Mouse (Mus musculus): ENCODE measurements at regions not wholly inside any gene's neighbourhood (a gene's known extent, or its start where the extent isn't known, plus 50 kb on each side); places are given as distances from the start of the nearest gene placed in this dataset.

DNA sequence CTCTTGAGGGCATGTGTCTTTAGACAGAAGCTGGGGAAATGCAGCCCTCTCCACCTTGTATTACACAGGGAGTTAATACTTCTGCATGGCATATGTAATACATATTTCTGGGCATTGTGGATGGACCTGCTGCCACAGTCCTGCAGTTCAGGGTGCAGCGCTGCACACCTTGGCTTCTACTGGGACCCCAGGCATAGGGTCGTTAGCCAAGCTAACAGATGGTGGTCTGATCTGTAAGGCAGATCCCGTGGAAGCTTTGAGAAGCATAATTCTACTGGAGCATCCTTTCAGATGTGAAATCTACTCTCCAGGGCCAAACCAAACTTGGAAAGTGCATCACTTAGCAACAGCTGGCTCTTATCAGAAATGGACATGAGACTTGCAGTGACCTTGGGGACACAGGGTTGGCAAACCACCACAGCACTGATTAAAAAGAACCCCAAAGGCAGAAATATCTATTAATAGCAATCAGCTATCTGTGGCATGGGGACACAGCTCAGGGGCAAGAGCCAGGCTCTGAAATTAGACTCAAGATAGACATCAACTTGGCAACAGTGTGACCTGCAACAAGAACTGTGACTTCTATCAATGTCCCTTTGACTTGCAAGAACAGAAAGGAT, 155.0 kb downstream of the Drd1 start:
- no peak for DNase-seq

DNA sequence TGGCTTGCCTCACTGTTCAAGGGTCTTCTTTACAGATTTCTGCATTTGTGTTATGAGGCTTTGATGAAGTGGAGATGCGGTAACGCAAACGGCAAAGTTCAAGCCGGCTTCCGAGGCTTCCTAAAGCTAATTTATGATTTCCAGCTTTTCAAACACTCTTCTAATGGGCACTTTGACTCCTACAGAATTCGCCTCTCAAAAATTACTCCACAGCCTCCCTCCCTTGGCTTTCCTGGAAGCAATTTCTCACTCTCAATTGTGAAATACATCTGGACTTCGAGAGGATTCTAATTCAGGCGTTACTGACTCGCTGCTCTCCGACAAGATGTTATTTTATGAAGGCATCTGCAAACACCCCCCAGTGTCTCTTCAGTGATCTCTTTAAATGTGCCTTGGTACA, 157.2 kb downstream of the Drd1 start:
- DNase-seq, result no peak

DNA sequence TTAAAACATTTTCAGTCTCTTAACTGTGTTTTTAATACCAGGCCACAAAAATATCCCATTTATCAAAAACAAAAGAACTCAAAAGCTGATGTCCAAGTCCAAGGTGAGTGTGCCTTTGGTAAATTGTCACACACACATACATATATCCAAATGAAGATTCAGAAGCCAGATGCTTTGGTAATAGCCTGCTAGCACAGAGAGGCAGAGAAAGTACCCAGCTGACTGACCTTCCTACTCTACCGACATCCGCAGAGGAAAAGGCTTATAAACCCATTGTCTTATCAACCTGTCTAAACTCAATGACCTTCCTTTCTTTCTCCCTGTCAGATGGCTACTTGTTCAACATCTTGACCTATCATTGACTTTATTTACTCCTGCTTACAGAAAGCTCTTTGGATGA, 158.3 kb downstream of the Drd1 start:
- DNase-seq, result no peak

DNA sequence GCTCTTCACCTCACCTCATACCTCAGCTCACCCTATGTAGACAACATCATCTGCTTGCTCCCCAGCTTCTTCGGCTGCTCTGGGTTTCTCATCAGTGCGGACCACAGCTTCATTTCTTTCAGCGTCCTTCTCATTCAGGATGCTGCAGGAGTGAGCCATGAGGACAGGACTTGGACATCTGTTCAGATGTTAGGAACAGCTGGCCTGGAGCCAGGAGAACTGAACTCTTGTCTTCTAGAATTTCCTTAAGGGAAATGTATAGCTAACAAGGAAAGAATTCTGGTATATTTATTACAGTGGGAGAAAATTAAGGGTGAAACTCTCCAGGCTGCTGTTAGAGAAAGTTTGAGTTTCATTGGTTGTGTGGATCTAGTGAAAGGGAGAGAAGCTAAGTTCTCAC, 167.1 kb downstream of the Drd1 start:
- no peak for DNase-seq

DNA sequence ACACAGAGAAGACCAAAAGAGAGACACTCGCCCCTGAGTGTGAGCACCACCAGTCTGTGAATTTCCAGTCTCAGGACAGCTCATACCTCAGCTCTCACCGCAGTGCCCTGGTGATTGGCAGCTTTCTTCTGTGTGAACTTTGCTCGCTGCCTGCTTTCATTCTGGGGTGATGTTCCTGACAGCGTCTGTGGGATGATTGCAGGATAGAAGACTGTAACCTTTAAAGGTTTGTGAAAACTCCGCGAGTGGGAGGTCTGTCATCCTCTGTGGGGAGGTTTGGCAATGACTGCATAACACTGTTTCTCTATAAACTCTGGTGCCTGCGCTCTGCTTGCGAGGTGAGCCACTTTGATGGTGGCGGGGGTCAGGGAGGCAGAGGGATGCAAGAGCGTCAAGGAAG, 169.7 kb downstream of the Drd1 start:
- DNase-seq, result no peak

DNA sequence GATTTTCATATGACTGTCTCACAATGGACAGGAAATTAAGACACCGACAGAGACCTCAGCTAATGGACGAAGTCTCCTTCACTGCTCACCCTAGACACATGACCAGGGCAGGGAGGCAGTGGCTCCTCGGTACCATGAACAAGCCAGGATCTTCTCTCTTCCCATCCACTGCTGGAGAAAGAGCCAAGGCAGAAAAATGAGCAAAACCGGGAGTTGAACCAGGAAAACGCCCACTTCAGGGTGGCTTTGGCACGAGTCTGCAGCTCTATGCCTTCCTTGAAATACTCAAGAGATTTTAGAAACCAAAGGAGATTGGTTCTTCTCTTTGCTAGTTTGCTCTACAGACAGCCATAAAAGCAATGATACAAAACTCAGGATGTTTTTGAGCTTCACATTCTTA, 172.3 kb downstream of the Drd1 start:
- DNase-seq, result no peak

DNA sequence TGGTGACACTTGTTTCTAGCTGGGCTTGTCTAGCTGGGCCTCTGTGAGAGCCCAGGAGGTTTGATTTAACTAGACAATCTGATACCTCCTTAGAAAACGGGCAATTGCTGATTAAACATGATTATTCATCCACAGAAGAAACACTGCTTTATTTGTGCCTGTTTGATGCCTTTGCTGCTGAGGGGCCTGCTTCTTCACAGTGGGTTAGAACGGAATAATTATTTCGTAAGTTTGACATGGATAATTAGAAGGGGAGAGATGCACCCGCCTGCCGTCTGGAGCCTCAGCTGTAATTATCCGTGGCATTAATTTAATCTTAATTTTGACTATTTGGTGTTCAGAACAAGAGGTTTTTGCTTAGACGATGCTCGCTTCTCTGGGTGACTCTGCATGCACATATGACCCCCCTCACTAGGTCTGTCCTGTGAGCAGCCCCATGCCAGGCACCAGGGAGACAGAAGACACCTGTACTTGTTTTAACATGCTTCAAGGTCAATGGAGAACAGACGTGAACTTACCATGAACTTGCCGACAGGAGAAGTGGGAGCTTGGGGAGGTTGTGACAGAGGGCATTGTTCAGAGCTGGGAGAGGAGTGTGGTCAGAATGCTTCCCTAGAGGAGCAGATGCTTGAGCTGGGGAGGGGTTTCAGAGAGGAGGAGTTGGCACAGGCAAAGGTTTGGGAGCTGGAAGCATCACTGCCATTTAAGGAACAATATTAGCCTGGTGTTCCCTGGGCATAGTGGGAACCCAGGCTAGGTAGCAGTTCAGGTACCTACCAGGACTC, 174.8 kb downstream of the Drd1 start:
- DNase-seq, result no peak

DNA sequence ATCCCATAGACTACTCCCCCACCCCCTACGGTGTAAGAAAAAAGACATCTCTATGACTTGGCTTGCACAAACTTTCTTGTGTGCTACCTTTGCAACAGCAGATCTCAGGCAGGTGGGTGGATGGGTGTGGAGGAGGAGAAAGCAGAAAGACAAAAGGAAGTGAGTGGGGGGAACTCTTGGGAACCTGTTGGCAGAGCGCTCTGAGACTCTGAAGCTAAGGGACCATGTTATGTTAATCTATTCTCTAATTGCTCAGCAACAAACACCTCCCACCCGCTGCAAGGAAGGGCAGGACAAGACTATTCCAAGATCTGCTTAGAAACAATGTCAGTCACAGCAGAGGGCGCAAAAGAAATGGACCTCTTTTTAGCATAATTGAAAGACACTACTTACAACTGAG, 180.0 kb downstream of the Drd1 start:
- DNase-seq, result no peak

DNA sequence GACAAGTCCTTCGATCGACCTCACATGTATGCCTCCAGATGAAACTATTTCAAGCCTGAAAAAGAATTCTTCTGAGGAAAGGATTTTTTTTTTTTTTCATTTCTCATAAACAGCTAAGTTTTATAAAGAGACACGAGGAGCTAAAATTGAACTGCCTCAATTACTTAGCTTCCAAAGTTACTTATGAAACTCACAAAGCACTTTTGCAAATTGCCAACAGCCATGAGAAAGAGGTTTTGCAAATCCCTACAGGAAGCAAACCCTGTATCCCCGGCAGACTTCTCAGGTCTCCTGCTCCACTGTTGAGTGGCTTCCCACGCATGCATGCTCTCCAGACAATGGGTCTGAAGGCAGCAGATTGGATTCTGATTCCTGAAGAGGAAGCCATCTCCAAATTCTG, 190.2 kb downstream of the Drd1 start:
- no peak for DNase-seq

DNA sequence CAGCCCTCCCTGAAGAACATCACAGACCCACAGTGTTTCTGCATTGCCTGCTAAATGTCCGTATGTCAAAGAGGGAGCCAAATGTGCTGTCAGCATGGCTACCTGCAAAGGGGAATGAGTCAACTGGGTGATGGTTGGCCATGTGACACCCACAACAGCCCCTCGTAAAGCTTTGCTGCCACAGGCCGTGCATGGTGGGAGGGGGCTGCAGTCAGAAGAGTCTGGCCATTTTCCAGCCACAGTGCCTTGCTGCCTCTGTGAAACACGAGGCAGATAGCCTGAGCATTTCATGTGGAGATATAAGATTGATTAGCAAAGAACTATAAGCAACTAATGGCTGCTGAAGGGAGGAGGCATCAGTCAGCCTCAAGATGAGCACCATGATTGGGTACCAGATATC, 193.2 kb downstream of the Drd1 start:
- DNase-seq, result no peak

DNA sequence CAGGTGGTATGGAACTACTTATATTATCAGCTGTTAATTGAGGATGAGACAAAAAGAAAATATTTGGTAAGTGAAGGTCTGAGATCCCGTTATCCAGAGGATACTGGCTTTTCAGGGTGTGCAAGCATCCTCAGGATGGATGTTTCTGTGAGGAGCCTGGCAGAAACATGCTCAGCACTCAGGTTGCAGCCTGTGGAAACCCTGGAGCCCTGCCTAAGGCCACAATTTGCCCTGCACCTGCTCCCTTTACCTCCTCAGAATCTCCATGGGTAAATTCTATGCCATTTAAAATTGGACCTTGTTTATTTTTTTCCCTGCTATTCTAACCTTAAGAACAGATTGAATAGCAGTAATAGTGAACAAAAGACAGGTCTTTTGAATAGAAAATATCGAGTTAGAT, 201.3 kb downstream of the Drd1 start:
- no peak for DNase-seq

DNA sequence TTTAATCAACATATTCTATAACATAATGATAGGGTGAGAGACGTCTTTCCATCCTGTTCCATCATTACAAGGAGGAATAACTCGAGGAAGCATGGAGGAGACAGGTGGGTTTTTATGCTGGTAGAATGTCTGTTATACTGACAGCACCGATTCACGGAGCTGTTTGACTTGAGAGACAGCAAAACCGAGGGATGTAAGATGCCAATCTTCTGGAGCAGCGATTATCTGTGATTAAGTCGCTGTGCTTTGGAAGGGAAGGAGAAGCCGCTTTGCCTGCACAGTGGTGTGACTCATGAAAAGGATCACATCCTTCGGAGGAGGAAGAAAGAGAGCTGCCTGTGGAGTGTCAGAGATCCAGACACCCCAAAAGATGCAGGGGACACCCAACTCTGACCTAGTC, 205.4 kb downstream of the Drd1 start:
- no peak for DNase-seq

DNA sequence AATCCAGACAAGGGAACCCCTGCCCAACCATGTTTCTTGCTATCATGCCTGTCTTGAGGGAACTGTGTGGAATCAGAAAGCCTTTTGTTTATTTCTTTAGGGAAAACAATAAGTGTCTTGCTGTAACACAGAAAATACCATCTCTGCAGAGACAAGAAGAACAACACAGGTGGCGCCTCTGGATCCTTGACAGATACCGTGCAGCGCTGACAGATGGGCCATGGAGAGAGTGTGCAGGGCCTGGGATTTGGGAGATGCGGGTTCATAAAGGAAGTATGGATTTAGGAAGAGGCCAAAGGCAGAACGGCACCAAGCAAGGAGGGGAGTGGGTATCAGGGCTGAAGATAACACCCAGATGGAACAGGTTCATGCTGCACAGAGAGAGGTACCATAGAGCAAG, 209.3 kb downstream of the Drd1 start:
- no peak for DNase-seq

DNA sequence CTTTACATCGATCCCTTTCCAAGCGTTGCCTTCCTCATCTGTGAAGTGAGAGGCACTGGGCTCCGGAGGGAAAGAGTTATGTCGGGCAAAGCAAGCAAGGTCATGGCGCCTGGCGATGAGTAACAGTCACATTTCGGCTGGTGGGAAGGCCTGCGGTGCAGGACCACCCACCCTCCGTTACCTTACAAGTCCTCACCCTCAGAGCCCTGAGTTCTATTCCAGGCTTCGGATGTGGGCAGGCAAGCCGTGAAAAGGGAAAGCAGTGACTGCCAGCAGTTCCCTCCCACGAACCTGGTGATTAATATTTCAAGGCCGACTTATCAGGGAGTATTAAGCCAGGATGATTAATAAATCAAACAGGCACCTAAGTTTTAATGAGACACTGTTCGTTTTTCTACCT, 209.7 kb downstream of the Drd1 start:
- no peak for DNase-seq

DNA sequence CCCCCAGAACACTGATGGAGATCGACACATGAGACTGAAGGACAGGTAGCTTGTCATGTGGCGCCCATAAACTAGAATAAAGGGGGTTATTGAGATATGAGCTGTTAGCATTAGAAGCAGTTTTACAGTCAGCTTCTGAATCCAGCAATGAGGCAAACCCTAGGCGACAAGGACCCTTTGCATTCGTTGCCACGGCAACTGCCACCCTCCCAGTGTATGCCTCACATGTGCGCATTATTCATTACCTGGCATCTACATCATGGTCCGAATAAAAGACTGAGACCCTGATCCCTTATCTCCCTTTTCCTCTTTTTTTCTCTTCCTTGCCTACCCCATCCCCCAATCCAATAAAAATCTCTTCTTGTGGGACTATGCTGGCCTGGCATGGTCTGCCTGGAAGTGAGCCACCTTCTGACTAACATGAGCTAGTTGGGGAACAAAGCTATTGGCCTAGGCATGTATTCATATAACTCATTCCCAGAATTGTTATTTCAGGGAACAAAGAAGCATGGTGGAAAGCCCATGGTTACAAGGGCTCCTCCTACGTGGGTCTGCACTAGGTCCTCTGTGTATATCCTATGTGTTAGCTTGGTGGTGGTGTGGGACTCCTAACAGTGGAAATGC, 229.4 kb downstream of the Drd1 start:
- DNase-seq, result no peak

DNA sequence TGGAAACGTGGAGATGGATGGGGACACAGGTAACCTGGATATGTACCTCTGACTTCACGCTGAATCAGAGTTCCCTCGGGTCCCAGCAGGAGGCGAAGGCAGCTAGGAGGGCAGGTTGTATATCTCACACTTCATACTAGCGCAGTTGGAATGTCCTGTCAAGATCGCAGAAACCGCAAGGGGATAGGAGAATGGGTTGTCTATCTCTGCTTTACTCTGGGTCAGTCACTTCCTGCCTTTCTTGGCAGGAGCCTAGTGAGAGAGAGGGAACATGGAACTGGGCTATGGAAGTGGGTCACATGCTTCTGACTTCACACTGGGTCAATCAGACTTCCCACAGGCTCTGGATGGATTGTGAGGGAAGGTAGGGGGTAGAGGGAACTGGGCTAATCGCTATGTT, 233.4 kb downstream of the Drd1 start:
- DNase-seq, result no peak

DNA sequence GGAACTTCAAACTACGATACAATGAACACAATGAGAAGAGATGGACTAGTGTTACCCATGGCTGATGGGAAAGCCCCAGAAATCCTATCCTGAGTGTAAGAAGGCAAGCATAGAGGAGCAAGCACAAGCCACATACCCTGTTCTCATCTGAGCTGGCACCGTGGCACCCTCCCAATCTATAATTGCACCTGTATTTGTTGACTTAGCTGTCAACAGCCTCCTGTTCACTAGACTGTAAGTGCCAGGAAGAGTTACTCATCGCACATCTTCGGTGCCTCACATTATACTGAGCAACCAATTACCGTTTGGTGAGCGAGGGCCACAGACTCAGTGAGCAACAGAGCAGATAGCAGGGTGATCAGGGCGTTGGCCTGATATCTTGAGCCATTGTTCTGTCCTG, 239.9 kb downstream of the Drd1 start:
- no peak for DNase-seq

DNA sequence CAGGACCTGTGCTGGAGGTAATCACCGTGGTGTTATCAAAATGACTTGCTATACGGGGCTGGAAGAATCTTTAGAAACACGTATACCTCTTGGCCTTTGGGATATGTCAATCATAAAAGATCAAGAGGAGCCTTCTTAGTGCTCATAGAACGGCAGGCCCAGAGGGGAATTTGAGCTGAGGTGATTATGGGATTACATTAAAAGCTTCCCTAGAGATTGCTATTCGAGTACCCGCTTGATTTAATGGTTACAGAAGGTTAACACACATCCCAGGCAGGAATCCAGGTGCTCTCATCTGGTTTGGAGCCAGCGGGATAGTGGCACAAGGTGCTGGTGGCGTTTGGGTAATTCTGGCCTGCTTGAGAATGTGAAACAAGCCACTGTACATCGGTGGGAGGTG, 241.4 kb downstream of the Drd1 start:
- no peak for DNase-seq

DNA sequence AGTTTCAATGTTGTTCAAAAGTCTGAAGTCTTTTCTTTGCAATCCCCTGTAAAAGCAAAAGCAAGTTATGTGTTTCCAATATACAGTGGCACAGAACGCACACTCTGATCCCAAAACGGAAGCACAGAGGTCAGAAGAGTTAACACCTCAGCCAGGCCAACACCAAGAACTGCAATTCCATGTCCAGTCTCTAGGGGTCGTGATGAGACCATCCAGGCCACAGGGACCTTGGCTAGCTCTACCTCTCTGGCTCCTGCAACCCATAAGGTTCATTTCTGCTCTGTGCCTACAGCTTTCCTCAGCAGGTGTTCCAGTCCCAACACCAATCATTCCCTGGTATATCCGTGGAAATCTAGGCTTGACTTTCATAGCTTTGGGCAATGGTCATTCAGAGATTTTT, 243.6 kb downstream of the Drd1 start:
- DNase-seq, result no peak

DNA sequence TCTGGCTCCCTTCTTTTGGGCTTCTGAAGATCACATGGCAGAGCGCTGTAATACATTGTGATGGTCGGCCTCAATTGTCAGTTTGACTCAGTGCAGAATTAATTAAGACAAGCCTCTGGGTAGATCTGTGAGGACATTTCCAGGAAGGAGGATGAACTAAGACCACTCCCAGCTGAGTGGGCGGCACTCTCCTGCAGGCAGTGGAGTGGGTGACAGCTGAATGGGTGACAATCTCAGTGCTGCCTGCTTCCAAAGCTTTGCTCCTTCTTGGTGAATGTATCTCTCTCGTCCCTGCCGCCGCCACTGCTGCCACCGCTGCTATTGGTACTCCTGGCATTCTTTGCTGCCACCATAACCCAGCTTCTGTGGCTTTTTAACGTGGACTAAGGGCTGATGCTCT, 244.4 kb downstream of the Drd1 start:
- DNase-seq, result no peak

DNA sequence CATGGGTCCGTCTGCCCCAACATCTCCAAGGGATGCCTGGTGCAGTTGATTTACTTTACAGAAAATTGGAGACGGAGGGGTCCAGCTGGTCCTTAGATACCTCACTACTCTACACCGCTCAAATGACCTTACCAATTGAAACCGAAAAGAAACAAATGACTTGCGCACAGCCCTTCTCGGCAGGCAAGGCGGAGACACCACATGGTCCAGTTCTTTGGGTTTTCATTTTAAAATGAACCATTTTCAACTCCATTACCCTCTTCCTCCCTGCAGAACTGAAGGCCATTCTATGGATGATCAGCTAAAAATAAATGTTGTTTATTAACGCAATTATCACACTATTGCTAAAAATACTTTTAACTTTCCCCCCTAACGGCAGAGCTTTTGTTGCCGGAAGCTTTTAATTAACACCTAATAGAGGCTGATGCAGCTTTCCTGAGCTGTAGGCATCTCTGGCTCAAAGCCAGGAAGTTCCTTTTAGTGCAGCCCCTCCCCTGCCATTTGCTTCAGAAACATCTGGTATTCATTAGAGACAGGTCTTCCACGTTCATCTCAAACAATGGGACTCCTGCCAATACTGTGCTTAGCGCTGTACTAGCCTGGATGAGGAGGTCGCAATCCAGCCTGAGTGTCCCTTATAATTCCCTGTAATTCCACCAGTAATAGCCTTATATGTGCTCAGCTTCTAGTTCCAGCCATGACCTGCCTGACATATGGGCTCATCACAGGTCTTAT, 247.5 kb downstream of the Drd1 start:
- no peak for DNase-seq

DNA sequence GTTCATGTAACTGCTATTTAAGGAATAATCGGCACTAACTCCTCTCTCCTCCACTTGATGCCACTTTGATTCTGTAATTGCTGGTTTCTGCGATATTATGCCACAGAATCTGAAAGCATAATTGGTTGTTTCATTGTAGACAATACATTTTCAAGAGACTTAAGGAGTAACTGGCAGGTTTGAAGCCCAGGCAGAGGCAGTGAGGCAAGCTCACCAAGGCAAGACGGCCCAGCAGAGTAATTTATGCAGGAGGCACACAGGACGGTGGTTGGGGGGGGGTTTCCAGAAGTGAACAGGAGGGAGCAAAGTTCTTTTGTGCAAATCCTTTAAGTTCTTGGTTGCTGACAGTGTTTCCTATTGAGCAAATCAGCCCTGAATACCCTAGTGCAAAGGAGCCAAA, 249.6 kb downstream of the Drd1 start:
- DNase-seq, result no peak

DNA sequence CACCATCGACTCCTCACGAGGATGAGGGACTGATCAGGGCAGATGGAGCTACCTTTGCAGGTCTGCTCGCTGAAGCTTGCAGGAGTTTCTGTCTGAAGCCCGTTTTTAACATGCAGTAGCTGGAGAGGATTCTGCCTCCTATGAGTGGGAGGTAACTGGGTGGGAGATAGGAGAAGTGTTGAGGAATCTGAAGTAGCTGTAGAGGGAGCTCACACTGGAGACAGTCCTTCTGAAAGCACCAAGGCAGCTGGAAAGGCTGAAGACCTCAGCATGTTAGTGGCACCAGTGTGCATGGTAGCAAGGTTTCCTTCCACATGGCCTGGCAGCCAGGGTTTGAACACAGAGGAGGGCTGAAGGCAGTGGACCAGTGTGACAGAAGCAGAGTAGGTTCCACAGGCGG, 254.5 kb downstream of the Drd1 start:
- no peak for DNase-seq

DNA sequence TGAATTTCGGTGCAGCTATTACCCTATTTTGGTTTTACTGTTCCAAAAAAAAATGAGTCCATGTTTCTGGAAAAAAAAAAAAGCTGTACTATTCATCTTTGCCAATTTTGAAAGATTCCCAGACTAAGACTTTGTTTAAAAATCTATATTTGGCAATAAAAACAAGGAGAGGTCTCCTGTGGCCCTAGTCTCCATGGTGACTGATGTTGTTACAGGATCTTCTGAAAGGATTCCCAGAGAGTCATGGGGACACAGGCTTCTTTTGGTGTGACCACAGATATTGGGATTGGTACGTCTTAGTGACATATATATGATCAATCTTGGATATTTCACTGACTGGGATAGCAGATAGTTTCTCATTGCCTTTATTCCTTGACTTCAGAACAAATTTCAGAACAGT, 266.7 kb downstream of the Drd1 start:
- no peak for DNase-seq
